Mouse (Mus musculus): ENCODE results near the gene Tmem106c.

- TF ChIP-seq POLR2A (IDR thresholded peaks at IDR 0.05; ENCODE audit: extremely low read depth, insufficient read depth, low read length), result no peak
- no peak for TF ChIP-seq CTCF (IDR thresholded peaks at IDR 0.05; ENCODE audit: extremely low read depth, insufficient read depth, low read length)
Observed at GRCm38 (mm10) chr15:97949706-97950105, 14.3 kb upstream of the Tmem106c start.
